14 mouse cellular contexts compared by ENCODE assay signal in genomic region chr19:4889791-4890190, GRCm38 (mm10). TPM values are rescaled to one million over a fixed set of nuclear protein-coding genes. Genes with fewer than 3 reads are reported as not detected.
"Had no signal": no experiment of that assay in that cellular context is flagged by ENCODE, and none has a peak within 500 bp of the region (broad histone marks: within the 10 kb centered on the region; RNA-seq: fewer than 3 reads in every experiment).

No protein-coding gene starts in this region.

- DNase-seq: kidney, postnatal 25 days; layer of hippocampus, adult 9-11 months; lung, adult 2 months; lung, postnatal 14 days; lung, postnatal 4 days; midbrain, embryonic 14.5 days; thymus, adult 18-20 months; thymus, postnatal 36 days had no signal

- H3K27me3 ChIP-seq: limb, embryonic 13.5 days had no signal

- H3K27ac ChIP-seq: kidney, postnatal 0 days; layer of hippocampus, adult 2 months; limb, embryonic 10.5 days; limb, embryonic 13.5 days had no signal

- H3K9me3 ChIP-seq: limb, embryonic 10.5 days; limb, embryonic 13.5 days had no signal

- H3K4me2 ChIP-seq: limb, embryonic 13.5 days; midbrain, embryonic 11.5 days had no signal

- H3K4me3 ChIP-seq: layer of hippocampus, adult 2 months; limb, embryonic 10.5 days; limb, embryonic 13.5 days had no signal

- H3K9ac ChIP-seq: limb, embryonic 13.5 days had no signal

- H3K4me1 ChIP-seq: limb, embryonic 10.5 days; limb, embryonic 13.5 days had no signal

RNA-seq across cellular contexts. Expression of gene Actn3, which starts 12.1 kb away (rescaled TPM):
- polyA plus RNA-seq: liver, adult 2 months had no signal
